Mouse (Mus musculus) right cerebral cortex, postnatal 10 days (tissue): ENCODE data around the gene Def8.
"Not testable (repeated sequence)": the region's sequence is repeated elsewhere in the genome, so short reads cannot be mapped to it uniquely, and the experiment has no call there.

Experiments
- DNase-seq, 2 experiments: peaks; one replicate each; pipeline ENCODE4 v3.0.0; 2021; ENCODE audit warnings: low spot score in 2 of 2

Gene Def8

DNA sequence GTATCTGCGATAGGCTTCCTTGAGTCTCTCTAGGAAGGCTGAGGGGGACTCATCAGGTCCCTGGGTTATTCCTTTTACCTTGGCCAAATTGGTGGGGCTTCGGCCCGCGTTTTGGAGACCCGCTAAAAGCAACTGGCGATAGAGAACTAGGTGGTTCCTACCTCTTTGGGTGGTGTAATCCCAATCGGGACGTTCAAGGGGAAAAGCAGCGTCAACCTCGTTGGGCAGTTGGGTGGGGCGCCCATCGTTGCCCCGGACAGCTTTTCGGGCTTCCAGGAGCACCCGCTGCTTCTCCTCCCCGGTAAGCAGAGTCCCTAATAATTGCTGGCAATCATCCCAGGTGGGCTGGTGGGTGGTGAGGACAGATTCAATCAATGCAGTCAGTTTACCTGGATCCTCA, 9.1 kb downstream of the Def8 start:
- no peak for DNase-seq

DNA sequence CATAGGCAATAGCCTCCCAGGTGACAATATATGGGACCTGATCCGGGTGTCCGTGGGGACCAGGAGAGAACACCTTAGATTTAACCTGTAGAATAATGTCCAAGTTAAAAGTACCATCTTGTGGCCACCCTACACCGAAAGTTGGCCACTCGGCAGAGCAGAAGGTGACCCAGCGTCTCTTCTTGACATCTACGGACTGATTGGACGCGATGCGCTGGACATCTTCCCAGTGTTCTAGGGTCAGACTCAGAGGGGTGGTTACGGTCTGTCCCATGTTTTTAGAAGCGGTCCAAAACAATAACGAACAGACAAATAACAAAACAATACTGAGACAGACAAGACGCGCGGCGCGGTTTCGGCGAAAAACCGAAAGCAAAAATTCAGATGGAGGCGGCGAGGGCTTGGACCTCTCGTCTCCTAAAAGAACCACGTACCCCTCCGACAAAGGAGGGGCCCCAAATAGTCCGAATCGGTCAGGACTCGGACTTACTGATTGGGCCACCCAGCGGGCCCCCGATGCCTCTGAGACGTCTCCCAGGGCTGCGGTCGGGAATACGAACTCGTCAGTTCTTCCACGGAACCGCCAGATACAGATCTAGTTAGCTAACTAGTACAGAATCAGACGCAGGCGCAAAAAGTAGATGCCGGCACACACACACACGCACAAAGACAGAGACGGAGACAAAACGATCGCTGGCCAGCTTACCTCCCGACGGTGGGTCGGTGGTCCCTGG, 10.1 kb downstream of the Def8 start:
- not testable (repeated sequence) for DNase-seq

DNA sequence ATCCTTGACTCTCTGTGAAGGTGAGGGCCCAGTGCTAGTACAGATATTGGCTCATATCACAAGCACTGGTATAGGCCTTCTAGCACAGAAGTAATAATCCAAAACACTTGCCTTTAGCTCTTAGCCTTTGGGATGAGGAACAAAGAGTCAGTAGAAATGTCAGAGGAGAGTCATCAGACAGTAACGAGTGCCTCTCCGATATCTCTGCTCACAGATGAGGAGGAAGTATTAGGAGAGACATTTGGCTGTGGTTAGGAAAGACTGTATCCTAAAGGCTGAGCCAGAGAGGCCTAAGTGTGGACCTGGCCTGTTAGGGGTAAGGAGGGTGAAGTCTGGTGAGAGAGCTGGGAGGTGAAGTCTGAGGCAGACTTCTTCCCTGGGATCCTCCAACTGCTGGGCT, 18.5 kb downstream of the Def8 start:
- DNase-seq, result no peak

DNA sequence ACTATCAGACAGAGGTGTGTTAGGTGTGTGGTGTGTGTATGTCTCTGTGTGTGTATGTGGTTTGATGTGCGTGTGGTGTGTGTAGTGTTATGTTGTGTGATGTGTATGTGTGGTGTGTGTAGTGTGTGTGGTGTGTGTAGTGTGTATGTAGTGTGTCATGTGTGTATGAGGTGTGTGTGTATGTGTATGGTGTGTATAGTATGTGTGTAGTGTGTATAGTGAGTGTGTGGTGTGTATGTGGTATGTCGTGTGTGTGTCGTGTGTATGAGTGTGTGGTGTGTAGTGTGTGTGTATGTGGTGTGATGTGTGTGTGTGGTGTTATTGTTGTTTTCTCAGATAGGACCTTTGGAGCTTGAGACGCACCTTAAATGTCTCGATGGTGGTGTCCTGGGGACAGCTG, 19.0 kb downstream of the Def8 start:
- DNase-seq, result no peak

DNA sequence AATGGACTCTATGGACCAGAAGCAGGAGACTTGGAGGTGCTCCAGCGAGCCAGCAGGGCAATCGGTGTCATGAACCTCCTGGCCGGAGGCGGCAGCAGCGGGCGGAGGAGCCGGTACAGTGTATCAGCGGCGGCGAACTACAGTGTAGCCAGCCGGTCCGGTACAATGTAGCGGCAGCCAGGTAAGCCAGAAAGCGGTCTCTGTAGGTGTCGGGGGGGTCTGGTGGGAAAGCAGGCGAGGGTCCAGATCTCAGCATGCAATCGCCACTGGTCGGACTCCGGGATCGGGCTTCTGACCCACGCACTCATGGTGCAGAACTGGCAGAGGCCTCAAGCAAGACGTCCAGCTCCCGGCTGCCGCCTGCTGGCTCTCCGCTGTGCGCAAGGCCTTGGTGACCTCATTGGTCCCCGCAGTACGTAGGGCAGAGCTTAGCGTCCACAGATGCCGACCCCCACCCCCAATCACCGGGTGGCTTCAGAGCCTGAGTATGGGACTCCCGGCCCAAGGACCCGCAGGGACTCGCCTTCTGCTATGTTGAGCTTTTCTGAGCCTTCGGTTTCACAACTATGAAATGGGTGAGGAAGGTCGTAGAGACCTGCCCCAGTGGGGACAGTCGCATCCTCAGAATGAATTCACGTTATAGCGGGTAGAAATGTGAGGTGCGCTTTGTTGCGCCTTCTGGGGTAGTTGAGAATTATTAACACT, 19.7 kb downstream of the Def8 start:
- peak; percentile 93 to 94 for DNase-seq

DNA sequence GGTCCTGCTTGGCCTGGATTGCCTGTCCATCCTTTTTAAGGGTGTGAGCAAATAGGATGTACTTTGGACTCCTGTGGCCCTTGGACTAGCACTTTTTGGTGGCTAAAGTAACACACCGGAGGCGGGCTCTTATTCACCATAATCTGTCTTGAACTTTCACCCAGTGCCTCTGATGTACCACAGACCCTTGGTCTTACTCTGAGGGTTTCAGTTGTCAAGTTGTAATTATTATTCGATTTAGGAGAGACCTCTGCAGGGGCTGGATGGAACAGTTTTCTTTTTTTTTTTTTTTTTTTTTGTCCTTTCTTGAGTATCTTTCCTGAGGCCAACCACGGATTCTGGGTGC, 20.2 kb downstream of the Def8 start:
- DNase-seq, result no peak

DNA sequence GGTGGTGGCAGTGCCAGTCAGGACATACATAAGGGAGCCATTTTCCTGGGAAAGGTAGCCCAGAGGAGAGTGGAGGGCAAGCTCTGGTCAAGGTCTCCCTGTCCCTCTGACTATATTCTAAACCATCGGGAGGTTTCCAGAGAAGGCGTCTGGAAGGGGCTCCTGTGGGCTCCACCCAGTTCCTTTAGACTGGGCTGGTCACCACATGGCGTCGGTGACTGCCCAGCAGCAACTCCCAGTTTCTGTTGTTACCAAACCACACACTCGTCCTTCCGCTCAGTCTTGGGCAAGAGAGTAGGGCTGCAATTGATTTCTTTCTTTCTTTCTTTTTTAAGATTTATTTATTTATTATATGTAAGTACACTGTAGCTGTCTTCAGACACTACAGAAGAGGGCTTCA, 20.8 kb downstream of the Def8 start:
- DNase-seq, result no peak

DNA sequence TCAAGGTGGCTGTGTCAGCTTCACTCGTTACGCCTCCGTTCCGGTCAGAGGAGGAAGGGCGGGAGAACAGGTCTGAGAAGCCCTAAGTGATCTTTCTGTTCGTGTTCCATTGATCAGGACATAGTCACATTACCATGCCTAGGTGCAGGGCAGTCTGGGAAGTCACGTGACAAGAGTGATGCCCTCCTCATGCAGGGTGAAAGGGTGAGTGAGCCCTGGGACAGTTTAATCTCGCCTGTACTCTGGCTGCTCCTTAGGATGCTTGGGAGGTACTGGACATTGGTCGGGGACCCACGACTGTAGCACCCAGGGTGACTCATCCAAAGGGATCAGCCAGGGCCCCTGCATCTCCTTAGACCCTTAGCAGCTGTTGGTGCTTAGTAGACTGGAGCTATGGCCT, 22.7 kb downstream of the Def8 start:
- no peak for DNase-seq

DNA sequence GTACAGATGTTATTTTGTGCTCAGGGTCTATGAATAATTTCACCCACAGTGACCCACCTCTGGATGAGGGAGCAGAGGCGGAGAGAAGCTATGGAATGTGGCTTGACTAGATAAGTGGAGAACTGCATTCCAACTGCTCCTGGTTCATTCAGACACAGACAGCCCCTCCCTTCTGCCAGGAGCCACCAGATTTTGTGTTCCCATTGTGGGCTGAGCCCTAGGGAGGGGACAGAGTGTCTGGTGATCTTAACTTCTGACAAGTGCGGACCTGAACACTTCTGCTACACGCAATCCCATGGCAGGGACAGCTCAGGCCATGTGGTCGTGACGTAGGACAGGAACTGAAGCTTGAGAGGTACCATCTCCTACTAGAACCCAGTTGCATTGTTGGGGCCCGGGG, 23.5 kb downstream of the Def8 start:
- no peak for DNase-seq

DNA sequence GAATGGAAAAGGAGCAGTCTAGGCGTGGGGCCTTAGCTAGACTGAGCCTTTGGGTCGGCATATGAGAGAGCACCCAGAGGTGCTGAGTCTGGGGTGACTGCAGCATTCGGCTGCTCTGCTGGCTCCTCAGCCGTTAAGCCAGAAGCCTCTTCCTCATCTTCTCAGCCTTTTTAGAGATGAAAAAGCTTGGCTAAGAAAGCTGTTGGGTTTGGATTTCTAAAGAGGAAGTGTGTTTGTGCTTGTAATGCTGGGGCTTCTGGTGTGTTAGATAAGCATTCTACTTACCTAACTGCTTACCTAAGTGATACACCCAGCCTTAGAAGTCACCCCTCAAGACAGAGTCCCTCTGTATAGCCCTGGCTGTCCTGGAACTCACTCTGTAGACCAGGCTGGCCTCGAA, 27.5 kb downstream of the Def8 start:
- no peak for DNase-seq

DNA sequence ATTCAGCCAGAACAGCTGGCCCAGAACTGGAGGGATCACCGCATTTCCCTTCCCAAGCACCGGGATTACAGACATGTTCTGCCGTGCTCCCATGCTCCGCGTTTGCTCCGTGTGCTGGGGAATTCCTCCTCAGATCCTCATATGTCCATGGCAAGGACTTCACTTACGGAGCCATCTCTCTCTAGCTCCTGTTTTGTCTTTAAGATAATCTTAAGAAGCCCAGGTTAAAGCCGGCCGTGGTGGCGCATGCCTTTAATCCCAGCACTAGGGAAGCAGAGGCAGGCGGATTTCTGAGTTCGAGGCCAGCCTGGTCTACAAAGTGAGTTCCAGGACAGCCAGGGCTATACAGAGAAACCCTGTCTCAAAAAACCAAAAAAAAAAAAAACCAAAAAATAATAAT, 28.4 kb downstream of the Def8 start:
- DNase-seq, result not testable (repeated sequence)

DNA sequence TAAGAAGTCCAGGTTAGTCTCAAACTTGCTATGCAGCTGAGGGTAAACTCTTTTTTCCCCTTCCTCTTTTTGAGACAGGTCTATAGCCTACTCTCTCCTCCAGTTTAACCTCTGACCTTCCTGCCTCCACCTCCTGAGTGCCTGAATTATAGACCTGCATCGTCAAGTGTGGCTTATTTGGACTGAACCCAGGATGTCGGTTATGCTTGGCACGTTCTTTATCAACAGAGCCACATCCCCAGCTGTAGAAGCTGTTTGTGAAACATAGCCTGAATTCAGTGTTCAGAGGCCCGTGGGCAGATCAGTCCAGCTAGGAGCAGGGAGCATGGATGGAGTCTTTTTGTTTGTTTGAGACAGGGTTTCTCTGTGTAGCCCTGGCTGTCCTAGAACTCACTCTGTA, 28.8 kb downstream of the Def8 start:
- no peak for DNase-seq

DNA sequence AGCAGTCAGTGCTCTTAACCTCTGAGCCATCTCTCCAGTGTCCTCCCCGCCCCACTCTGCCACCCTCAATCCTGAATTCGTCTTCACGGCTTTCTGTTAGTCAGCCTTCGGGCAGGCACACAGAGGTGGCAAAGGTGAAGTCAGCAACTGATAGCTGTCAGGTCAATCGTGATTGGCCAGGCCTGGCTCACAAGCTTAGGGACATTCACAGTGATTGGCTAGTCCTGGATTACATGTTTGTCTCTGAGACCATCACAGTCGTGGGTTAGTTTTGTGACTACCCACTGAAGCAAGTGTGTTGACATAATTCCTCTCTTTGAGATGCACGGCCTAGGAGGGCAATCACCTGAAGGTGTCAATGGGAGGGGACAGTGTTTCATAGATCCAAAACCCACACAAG, 30.0 kb downstream of the Def8 start:
- no peak for DNase-seq

DNA sequence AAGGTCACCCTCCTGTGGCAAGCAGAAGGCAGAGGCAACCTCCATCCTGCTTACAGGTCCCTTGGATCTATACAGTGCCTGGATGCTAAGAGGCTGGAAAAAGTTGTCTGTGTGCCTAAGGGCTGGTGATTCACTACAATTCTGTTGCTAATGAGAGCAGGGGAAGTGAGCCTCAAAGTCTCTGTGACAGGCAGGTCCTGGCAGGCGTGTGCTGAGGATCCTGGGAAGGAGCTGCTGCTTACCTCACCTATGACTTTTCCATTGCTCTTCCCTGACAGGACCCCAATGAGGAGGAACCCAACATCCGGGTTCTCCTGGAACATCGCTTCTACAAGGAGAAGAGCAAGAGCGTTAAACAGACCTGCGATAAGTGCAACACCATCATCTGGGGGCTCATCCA, 30.6 kb downstream of the Def8 start:
- DNase-seq, result no peak

DNA sequence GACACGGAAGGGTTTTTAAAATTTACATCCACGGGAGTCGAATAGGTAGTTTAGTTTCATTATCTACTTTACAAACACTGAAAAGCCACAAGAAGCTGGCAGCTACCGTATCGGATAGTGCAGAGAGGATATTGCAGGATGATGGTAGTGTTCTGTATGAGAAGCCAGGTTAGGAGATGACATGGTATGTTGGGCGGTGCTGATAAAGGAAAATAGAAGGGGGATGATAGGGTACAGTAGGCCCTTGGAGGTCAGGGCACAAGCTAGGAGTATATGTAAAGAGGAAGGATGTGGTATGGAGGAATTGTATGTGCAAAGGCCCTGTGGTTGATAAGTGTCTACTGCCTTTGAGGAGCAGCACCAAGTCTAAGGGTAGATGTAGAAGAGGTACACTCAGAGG, 31.2 kb downstream of the Def8 start:
- DNase-seq, result no peak

DNA sequence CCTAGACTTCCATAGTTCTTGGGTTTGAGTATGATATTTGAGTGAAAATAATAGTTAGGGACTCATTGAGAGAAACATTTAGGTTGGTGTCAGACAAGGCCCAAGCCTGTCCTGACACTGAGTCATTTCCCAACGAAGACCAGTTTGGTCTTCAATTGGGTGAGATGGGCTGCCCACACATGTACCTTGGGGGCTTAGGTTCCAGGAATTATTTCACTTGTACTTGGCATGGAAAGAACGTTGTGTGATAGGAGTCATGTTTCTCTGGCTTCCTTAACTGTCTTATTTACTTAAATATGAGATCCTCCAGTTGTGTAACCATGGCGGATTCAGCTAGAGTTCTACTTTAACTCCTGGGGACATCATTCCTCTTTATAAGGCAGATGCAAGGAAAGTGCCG, 40.3 kb downstream of the Def8 start:
- DNase-seq, result no peak

DNA sequence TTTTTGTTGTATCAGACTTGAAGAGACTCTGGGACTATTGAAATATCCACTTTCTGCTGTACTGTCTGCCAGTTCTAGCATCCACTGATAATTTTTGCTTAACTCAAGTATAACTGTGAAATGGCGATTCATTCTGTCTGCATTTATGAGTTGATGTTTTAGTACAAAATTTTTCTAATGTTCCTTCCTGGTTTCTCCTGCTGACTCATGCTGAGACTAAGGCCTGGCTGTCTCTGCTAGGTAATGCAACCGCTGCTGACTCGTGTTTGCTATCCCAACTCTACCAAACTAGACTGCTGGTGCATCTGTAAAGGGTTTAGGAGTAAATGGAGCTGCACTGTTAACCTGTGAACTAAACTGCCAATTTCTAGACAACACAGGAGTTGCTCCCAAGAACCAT, 44.1 kb downstream of the Def8 start:
- no peak for DNase-seq

DNA sequence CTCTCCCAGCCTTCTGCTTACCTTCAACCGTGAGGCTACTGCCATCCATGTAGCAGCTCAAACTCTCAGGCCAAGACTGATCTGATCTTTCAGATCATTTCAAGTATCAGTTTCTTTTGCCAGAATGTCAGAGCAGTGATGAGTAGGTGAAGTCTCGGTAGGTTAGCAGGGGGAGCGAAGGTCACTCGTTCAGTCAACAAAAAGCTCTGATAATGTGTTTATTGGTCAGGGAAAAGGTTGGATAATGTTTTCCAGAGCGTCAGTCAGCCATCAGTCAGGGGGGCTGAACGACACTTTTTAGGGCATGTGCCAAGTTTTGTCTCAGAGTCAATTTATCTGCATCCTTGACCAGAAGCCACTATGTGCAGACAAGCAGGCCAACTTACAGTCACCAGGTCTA, 49.7 kb downstream of the Def8 start:
- DNase-seq, result not testable (repeated sequence)

DNA sequence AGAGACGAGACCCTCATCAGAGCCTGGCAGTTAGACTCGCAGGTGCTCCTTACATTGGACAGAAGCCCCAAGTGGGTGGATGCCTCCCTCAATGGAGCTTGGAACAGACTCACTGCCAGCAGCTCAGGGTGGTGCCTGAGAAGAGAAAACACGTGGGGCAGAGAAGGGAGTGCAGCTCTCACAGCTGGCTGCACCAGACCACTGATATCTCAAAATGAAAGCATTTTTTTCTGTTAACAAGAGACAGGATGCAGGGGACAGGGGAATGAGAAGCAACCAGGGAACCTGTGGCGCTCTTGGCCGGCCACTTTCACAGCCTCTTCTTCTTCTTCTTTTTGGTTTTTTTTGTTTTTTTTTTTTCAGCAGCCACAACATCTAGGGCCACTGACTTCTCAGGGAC, 51.2 kb downstream of the Def8 start:
- not testable (repeated sequence) for DNase-seq

DNA sequence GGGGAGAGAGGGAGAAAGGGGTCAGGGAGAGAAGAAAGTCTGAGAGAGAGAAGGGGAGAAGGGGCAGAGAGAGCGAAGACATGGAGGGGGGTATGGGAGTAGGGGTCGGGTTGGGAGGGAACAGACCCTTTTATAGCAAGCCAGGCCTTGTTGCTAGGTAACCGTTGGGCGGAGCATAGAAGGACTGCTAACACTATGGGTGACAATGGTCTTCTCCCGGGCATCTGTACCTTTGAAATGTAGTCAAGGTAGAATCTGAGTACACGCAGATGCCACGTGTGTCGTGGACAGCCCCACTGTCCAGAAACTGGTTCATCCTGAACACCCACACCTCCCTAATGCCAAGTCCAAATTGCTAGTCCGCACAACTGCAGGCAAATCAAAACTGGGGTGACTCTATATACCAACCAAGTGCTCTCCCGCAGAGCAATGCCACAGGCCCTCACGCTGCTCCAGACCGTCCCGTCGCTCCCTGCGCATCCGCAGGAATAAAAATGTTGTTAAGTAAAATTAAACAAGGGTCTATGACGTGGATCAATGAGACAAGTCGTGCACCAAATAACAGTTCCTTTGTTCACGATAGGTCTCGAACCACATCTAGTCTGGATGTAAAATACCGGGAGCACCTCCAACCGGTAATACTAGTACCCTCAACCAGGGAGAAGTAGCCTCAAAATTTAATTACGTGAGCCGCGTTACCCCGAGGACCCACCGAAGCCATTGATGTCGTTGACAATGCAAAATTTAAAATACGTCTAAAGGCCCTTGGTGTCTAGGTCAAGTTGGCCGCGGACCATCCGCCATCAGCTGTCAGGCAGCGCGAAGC, 53.8 kb downstream of the Def8 start:
- DNase-seq, result peak; percentile 52 to 55

DNA sequence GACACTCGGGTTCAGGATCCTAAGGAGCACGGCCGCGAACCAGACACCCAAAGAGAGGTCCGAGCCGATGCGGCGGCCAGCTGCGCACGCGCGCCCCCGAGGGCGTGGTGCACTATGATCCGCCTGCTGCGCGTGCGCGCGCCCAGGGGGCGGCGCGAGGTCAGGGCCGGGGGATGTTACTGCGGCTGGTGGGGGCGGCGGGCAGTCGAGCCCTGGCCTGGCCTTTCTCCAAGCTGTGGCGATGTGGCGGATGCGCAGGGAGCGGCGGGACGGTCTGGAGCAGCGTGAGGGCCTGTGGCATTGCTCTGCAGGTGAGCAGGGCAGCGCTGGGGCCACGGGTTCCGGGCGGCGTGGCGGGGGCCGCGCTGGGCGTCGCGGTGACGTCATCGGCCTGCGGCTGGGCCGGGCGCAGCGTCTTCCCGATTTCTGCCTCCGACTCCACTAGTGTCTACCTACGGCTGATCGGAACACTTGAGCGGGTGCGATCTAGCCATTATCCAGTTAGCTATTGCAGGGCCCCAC, 54.5 kb downstream of the Def8 start, which contains the start of gene Afg3l1:
TSS of gene Afg3l1 (plus strand) at position 167 of the 522 bp plus-strand sequence.
- peak; percentile 95 for DNase-seq

DNA sequence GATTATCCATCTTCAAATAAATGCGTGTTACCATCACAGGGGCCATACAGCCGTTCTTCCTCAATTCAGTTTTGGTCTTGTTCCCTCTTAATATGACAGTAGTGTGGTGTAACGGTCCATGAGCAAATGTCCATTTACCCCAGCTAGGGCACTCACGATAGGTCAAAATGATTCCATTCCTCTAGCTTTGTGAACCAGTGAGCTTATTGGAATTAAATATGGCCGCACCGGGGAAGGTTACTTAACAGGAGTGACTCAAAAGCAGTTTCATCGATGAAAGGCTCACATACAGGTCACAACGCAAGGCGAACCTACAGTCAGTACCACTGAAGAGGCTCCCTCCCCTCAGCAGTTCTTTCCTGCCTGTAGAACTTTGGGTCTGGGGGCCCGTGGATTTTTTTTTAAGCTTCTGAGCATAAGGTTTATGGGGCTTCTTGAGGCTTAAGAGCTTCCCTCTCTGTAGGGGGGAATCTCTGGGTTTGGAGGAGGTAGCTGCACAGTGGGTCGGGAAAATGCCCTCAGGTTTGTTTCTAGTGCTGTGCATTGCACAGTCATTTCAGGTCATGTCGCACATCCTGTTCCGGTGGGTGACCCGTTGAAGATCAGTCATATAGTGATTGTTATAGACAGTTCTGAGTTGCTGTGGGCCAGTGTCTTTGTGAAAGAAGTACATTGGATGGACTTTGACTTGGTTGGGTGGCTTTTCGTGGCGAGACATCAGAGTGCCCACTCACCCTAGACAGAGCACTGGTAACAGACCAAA, 55.3 kb downstream of the Def8 start:
- DNase-seq, result no peak
